Mouse (Mus musculus) urinary bladder, adult 18-20 months (tissue): Measurements from ENCODE around the gene Srebf1.

ENCODE experiments used
- DNase-seq, 2 experiments: peaks; one replicate each; pipeline ENCODE4 v3.0.0; 2022; ENCODE audit warnings: low spot score in 2 of 2, mixed read lengths in 2 of 2

The Srebf1 gene

DNA sequence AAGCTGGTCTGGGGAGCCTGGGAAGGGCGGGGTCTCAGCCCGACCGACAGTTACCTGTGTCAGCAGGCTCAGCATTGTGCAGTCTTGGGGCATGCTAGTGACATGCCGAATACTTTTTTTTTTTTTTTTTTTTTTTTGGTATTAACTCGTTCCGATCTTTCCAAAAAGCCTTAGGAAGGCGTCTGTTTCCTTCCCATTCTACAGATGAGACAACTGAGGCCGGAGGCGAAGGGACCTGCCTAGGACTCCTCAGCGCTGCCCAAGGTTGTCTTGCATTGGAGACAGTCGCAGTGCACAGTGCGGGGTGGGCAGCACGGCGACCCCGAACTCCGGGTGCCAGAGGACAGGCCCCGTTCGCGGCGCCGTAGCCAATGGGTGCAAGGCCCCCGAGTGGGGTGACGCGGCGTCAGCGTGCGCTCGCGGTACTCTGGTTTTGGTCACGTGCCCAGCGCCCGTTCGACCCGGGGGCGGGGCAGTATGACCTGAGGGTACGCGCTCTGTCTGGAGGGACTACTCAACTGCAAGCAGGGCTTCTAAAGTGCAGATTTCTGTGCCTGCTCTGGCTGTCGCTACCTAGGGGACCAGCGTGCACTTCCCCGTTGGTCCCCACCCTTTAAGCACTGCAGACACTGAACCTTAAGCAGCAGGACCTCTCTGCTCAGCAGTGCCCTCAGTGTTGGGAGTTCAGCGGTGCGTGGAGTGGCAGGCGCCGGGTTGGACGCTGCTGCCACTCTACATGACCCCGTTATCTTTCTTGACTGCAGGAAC lies at the start of gene Srebf1:
Srebf1 (minus strand) TSS at position 113 of the 768 bp plus-strand sequence.
- DNase-seq, result peak; percentile 69 to 75

DNA sequence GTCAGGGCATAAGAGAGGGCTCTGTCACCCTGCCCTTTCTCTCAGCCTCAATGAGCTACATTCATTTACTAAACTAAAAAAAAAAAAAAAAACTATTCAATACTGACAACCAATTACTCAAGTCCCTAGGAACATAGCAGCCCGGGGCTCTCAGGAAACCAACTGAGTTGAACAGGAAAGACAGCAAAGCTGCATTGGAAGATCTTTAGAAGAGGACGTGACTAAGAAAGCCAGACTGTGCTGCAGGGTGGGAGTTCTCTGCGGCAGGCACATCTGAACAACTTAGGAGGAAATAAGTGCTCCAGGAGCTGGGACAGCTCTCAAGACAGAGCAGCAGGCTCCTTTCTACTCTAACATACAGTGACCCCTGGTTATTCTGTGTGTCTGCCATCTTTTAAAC lies 46.2 kb upstream of the Srebf1 start:
- no peak for DNase-seq

DNA sequence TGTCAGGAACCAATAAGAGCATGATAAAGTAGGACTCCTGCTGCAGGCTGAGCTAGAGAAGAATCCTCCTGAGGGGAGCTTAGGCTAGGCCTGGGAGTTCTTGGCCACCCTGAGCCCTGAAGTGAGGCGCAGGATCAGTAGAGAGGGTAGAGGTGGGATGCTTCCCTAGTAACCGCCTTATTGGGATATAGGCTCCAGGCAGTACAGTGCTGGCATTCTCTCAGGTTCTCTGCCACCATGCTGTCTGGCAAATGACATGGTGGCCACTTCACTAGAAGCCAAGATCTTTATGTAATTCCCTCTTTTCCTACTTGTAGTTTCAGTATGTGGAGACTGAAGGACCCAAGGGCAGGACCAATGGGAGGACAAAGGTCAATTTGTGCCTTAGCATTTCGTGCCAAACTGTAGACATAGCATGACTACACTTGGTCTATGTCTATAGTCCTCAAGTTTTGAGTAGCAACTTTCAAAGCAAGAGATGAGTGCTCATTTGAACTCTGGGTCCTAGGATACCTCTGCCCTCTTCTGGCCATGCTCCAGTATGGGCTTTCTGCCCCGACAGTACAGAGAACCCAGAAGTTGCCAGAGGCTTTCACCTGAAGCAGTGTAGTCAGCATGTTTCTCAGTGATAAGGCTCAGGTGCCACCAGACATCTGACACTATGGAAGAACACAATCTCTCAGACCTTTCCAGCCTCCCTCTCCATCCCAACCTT lies 43.0 kb upstream of the Srebf1 start:
- no peak for DNase-seq

DNA sequence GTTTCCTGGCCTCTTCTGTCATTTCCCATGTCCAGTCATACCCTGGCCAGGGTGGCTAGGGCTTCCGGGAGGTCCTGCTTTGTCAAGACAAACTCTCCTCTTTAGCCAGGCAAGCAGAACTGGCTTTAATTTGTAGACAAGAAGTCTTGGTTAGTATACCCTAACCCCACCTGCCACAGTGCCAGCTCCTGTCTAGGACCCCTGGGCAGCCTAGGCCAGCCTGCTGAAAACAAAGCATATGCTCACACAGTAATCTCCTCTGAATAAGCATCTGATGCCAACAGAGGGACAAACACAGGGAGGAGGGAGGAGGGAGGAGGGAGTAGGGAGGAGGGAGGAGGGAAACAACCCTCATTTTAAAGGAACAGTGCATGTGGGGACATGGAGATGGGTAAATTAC lies 42.3 kb upstream of the Srebf1 start:
- DNase-seq, result no peak

DNA sequence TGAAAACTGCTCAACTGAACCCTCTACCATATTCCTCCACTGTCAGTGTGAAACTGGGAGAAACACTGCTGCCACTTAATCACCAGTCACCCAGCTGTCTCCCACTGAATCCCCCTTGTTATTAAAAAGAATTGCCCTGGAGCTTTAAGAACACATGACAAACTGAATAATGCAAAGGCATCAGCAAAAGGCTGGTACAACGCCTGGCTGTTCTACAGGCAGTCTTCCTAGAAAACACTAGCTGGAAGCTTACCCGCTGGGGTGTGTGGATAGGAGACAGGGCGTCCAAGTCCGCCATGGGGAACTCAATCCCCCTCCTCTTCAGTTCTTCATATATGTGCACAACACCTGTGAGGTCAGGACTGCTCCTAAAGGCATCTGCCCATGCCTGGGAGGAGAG lies 40.0 kb upstream of the Srebf1 start:
- DNase-seq, result no peak

DNA sequence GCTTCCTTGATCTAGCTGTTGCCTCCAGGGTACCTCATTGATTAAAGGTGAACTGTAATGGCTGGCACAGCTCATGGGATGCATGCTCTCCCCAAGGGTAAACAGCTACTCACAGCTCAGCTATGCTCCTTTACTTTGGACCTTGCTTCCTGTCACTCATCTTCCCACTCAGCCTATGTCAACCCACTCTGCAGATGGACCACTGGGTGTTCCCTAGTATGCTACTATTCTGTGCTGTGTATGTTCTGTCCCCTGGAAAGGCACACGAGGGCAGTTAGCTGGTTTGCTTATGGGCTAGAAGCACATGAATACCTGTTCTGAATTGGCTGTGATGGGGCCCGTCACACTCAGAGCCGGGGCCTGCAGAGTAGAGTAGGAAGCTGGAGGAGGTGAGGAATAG lies 38.4 kb upstream of the Srebf1 start:
- DNase-seq, result no peak

DNA sequence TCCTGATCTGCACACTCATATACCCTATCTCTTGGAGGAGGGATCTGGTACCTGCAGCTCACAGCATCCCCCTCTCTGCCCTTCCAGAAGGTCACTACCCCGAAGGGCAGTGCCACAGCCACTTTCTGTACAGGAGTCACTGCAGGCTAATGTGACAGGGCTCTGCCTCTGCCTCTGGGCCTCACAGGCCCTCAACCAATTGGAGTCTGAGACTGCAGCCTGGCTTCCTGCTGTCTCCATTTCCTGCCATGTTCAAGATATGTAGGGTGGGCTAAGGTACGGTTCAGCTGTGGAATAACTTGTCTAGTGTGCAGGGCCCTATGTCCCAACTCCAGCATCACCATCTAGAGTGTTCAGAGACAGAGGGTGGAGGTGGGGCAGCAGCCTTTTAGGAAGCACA lies 35.3 kb upstream of the Srebf1 start:
- no peak for DNase-seq

DNA sequence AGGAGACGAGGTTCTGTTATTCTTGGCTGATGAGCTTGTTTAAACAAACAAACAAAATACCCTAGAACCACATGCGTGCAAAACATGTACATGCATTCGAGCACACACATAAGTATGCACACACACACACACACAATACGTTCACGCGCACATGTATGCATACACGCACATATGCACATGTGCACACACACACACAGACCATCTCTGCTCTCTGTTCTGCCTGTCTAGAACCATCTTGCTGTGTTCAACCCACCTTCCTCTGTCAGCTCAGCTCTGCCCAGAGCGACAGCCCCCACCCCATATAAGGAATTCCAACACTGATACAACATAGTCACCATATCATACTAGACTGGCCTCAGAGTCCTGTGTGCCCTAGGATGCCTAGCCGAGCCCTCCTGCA lies 34.3 kb upstream of the Srebf1 start:
- no peak for DNase-seq

DNA sequence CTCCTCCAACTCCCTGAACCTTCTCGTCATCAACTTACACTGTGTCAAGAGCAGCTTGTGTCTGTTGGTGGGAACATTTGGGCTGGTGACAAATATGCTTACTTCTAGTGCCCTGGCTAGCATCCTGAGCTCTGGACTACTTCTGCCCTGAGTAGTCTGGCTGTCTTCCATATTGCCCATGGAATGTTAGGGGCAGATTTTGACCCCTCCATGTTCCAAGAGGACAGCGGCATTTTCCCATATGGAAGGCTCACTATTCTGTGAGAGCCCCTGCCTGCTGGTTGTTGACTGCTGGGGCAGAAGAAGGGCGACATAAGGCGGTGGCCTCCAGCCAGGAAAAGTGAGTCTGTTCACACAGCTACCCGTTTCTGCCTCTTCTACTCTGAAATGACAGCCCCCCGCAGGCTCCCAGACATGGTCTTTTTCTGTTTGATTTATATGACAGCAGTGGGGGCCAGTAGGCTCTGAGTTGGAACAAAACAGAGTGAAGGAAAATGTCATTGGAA lies 33.8 kb upstream of the Srebf1 start:
- DNase-seq, result no peak

DNA sequence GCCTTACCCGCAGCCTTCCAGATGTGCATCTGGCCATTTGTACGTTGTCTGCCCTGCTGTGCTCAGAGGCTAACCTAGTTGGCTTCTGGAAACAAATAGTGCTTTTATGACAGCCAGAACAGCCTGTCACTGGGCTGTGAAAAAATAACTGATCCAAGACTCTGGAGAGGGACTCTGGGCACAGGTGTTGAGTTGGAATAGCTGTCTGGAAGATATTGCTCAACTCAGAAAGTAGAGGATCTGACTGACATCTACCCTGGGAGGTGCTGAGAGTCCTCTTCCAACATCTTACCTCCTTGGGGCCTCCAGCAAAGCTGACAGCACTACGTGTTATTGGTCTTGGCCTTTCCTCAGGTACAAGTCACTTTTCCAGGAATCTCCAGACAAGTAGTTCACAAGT lies 33.3 kb upstream of the Srebf1 start:
- no peak for DNase-seq

DNA sequence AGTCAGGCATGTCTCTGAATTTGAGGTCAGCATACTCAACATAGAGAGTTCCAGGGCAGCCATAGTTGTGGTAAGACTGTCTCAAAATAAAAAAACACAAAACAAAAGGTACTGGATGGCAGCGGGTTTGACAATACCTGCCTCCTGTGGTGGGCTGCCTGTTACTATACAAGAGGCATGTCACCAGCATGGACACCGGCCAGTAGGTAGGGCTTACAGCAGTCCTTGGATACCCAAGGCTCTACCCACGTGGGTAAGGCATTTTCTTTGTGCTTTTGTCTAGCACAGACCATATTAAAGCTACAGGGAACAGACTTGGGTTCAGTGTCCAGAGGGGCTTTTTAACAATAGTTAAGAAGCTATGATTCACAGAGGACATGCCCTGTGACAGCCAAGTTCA lies 32.8 kb upstream of the Srebf1 start:
- DNase-seq, result no peak

DNA sequence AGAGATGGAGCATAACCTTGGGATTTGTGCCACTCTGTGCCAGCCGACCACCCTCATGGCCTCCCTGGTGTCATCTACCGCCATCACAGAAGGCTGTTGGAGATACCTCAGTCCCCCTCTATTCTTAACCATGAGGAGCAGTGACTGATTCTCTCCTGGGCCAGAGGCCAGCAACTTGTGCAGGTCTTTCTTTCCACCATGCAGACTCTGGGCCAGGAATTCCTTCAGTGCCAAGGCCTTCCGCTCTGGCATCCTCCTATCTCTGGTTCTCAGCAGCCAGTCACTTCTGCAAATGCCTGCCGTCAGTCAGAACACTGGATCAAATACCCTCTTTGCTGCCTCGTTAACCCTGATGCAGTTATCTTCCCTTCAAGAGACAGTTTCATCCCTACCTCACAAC lies 31.9 kb upstream of the Srebf1 start:
- no peak for DNase-seq

DNA sequence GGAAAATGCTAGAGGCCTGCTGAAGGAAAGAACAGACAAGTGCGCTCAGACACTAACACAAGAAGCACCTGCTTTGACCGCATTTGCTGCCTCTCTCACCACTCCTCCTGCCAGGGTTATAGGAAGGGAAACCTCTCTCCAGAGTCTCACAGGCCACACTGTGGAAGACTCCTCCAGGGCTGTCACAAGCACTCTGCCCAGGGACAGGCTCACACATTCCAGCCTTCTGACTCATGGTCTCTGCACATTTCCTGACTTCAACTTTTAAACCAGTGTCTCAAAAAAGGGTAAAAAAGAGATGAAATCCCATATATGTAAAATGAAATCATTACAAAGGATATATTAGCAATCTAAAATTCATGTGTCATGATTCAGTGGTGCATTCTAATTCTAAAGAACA lies 31.2 kb upstream of the Srebf1 start:
- DNase-seq, result no peak

DNA sequence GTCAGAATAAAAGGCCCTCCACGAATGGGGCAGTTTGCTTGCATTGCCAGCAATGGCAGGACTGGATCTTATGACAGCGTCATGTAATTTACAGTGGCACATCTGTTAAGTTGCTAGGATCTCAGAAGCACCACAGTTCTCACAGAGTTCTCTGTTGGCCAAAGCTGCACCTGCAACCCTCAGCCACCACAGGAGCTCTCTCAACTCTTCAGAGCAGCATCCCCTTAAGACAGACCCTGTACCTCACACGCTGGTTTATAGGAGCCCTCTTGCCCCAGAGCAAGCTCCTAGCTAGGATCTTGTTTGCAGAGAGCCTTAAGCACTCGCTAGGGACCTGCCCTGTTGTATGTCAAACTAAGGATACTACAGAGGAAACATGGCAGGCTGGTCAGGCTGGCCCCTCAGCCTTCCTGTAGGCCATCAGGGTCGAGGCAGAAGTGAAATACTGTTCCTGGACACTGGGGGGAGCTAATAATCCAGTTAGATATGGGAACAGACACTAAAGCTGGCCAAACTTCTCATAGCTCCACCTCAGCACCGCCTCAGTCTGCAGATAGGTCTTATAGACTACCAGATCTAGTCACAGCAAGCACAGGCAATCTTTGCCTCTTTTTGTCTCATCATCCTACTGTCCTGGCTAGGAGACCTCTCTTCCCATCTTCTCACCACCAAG lies 28.7 kb upstream of the Srebf1 start:
- no peak for DNase-seq

DNA sequence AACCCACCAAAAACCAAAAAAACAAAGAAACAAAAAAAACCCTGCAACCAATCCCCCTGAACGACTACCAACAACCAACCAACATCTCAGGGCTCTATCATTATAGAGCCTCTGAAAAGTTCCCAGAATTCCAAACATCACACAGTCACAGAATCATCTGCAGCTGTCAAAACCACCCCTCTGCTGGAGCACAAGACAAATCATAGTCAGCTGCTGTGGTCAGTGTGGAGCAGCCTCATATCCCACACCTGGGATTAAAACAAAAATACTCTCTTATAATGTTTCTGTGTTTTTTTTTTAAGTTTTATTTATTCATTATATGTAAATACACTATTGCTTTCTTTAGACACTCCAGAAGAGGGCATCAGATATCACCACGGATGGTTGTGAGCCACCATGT lies 27.5 kb upstream of the Srebf1 start:
- no peak for DNase-seq

DNA sequence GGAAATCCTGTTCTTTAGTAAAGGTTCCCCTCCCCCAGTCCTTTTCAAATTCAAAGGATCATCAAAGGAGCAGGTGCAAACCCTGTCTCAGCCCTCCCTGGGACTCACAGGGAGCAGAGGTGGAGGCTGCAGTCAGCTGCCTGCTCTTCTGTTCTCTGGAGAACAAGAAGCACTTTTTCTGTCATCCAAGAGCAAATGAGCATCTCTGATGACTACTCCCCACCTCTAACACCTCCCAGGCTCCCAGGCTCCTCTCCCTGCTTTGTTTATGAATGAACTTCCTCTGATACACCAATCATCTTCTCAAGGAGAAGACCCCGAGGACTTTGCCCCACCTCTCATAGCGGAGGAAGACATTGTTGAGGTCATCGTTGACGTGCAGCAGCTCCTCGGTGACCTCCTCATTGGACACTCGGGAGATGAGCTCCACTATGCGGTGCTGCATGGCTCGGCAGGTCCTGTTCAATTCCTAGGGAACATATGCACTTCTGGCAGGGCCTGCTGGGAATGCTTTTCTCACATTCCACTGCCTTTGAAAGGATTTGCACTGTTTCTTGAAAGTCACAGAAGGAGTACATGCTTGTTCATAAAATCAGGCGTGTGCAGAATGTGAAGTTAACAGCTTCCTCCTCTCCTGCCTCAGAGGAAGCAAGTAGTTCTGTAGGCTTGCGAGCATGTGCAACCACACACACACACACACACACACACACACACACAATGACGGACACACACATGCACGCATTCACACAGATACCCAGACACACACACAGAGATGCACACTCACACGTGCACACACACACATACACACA lies 26.4 kb upstream of the Srebf1 start:
- DNase-seq, result no peak

DNA sequence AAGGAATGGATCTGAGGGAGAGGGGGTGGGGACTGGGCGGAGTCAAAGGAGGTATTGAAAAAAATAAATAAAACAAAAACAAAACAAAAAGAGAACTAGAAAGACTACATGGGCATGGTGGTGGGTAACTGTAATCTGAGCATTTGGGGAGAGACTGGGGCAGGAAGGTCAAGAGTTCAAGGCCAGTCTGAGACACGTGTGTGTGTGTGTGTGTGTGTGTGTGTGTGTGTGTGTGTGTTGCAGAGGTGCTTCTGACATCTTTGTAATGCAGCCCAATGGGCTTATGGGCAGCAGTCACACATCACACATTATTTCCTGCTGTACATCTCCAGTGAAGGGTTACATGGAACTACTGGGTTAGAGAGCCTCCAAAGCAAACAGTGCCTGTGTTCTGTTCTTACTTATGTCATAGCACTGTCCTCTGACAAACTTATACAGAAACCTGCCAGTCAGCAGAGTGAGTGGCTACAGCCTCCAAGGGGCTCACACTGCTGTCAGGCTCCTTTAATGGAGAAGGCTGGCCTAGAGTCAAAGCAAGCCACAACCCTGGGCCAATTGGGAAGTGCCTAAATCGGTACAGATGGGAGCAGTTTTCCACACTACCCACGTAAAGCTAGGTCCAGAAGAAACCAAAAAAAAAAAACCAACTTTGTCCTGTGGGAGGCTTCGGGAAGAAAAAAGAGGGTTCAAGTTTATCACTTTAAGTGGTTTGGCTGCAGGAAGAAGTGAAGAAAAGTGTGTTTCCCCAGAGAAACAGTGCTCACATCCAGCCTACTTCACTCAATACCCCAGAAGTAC lies 25.6 kb upstream of the Srebf1 start:
- no peak for DNase-seq

DNA sequence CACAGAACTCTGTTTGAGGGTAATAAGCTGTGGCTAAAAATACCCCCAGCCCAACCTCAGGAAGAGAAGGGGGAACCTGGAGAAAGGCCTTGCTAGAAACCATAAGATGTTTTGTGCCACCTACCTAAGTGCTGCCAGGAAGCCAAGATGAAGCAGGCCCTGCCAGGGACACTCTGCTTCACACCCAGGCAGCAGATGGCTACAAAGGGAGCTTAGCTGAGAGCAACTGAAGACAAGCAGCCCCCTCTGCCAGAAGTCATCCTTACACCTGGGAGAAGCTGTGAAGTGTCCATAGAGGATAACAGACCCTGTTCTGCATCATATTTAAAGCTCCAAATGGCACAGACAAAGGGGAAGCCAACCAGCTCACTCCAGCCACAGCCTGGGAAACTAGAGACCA lies 23.7 kb upstream of the Srebf1 start:
- DNase-seq, result no peak

DNA sequence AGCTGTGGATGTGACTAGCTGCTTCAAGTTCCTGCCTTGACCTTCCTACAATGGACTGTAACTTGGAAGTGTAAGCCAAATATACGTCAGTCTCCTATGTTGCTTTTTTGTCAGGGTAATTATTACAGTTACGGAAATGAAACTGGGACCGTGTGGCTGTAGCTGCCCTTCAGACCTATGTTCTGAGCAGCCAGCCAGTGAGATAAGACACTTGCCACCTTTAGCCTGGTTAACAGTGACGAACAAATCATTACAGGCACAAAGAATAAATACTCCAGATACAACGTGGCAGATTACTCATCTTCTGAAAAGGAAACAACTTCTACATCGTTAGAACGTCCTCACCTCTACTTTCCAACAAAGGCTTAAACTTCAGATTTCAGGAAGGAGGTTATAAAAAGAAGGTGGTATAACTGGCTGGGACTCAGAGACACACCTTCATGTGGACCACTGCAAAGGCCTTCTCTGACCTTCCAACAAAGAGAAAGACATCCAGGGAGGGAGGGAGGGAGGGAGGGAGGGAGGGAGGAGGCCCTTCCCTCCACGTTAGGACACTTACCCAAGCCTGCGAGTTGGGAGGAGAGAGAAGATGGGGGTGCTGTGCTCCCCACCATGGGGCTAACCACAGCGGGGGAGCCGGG lies 22.2 kb upstream of the Srebf1 start:
- no peak for DNase-seq

DNA sequence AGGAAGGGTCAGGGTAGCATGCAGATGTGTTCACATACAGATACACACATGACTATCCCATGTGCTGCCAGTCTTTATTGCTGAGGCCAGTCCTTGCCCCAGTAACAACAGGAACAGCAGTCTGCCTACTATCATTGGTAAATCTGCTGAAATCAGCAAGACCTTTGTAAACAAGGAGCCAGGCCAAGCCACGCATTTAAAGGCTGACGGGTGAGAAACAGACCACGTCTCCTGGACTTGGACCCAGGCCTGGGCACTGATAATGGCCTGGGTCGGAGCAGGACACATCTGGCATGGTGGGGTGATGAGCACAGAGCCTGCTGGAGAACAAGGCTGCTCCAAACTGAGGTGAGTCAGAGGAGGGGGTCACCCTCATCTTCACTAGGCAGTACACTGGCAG lies 18.1 kb upstream of the Srebf1 start:
- DNase-seq, result no peak

DNA sequence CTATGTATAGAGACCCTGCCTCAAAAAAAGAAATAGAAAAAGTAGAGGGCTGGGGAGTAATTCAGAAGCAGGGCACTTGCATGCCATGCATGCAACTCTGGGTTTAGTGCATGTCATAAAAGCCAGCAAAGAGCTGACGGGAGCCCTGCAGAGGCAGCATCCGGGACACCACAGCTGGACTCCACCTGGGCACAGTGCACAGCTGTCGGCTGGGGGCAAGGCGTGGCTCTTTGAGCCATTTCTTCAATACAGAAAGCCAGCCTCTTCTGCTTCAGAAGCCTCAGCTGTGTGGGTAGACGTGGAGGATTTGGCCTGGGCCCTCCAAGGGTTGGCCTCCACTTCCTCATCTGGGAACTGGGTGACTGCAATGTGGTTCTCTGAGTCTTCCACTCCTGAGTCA lies 13.0 kb upstream of the Srebf1 start:
- no peak for DNase-seq
